Mouse (Mus musculus): ENCODE results near the gene Chst10.

Chst10 gene

GRCm38 (mm10) chr1:38817268-38817667, 80.7 kb downstream of the Chst10 start:
- no peak for DNase-seq (ENCODE audit: low spot score in 2 of 2)

- DNase-seq (ENCODE audit: low spot score in 2 of 2) = no peak
Measured at GRCm38 (mm10) chr1:38816306-38816705, 81.7 kb downstream of the Chst10 start.

Measured in spleen, postnatal 36 days (tissue).